Mouse (Mus musculus): ENCODE measurements around the gene Itga2b.

Gene Itga2b

DNA sequence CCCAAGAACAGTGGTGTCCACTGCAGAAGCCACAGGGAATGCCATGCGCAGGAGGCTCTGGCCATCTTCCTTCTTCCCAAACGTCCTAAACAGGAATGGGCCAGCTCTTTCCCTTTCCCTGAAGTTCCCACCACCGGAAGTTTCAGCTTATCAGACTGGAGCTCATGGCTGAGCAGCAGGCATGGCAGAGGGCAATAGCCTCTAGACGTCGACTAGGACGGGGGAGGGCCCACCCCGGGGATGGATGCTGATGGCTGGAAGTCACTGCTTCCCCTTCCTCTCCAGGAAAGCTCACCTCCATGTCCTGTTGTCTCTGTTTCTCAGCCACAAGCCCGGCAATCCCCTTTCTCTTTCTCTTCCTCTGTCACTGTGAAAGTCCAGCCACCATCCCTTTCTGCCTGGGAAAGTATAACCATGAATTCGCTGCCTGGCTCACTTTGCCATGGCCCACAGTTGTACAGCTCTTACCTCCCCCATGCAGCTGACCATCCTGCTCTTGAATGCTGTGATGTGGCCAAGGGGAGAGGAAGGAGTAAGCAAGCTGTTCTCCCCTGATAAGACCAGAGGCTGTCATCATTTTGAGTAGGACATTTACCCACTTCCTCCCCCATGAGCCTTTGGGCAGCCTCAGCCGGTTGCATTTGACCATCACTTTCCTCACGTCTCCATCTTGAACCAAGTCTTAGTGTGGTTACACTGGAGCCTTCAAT lies at the start of gene Itga2b:
TSS of gene Itga2b (minus strand) at position 475 of the 710 bp plus-strand sequence.
- DNase-seq (ENCODE audit: extremely low spot score, low read depth, low spot score), result no peak

- no peak for DNase-seq (ENCODE audit: extremely low spot score, low read depth, low spot score)
These were observed 45.0 kb upstream of the Itga2b start for GRCm38 (mm10) chr11:102514793-102515424.

GRCm38 (mm10) chr11:102510226-102510625 lies 40.3 kb upstream of the Itga2b start:
- no peak for DNase-seq (ENCODE audit: extremely low spot score, low read depth, low spot score)

DNA sequence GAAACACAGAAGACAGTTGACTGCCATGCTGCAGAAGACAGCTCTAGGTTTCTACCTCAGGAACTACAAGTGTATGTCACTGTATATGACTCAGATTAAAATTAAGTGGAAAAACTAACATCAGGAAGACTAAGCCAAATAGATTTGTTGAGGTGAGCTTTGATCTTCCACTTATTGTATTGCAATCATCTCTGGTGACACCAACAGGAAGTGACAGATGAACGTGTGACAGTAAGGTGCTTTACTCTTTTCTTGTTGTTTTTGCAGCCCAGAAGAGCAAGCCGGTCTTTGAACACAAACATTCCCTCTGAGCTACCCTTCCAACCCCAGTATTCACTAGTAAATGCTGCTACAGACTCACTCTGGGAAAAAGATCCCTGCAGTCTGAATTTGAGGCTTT lies 26.8 kb upstream of the Itga2b start:
- no peak for DNase-seq (ENCODE audit: extremely low spot score, low read depth, low spot score)

- DNase-seq (ENCODE audit: extremely low spot score, low read depth, low spot score), result no peak
These were observed 26.3 kb upstream of the Itga2b start for GRCm38 (mm10) chr11:102496206-102496605.

GRCm38 (mm10) chr11:102495742-102496141 lies 25.8 kb upstream of the Itga2b start:
- DNase-seq (ENCODE audit: extremely low spot score, low read depth, low spot score), result no peak

DNA sequence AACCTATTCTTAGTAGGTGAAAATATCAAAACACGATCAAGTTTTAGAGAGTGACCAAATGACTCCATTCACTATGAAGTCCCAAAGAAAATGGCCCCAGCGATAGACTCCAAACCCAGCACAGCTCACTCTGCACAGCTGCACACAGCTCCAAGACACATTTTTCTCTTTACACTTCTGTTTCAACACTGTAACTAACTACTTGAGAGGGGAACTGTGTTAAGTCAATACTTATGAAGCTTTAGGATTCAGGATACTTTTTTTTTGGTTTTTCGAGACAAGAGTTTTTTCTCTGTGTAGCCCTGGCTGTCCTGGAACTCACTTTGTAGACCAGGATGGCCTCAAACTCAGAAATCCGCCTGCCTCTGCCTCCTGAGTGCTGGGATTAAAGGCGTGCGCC lies 25.2 kb upstream of the Itga2b start:
- no peak for DNase-seq (ENCODE audit: extremely low spot score, low read depth, low spot score)

- no peak for DNase-seq (ENCODE audit: extremely low spot score, low read depth, low spot score)
These were observed 24.2 kb upstream of the Itga2b start for GRCm38 (mm10) chr11:102494063-102494650.

GRCm38 (mm10) chr11:102493241-102493640 lies 23.3 kb upstream of the Itga2b start:
- DNase-seq (ENCODE audit: extremely low spot score, low read depth, low spot score), result no peak

GRCm38 (mm10) chr11:102487901-102488300 lies 18.0 kb upstream of the Itga2b start:
- no peak for DNase-seq (ENCODE audit: extremely low spot score, low read depth, low spot score)

DNA sequence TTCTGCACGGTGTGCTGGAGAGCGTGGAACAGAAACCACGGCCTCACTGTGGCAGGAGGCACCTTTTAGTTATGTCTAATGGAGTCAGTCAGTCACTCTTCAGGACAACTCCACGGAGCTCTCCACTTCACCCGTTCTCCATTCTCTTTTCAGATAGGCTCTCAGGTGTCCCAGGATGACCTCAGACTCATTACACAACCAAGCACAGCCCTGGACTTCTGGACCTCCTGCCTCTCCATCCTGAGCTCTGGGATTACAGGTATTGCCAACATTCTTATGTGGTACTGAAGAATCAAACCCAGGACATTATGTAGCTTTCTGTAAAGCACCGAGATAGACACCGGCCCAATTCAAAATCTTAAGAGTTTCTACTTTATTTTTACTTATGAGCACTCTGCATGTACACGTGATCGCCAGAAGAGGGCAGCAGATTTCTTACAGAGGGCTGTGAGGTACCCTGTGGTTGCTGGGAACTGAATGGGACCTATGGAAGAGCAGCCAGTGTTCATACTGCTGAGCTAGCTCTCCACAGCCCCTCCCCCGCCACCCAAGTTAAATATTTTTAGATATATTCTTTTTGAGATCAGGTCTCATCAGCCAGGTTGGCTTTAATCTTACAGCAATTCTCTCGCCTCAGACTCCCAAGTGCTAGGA lies 16.9 kb upstream of the Itga2b start:
- DNase-seq (ENCODE audit: extremely low spot score, low read depth, low spot score), result peak; percentile 31

DNA sequence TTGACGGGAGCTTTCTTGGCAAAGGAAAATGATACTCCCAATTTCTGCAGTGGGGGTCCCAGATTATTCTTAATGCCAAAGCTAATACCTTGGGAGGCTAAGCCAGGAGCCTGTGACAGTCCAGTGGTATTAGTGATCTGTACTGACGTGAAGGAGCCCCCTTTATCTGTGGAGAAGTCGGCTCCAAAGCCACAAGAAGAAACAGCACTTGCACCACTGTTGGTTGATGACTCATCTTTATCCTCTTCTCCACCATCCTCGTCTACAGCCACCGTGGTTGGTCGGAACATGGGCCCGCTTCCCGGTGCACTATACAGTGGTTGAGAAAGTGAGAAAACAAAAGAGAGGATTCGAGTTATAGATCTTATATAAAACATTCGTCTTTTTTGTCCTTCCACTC lies 11.9 kb upstream of the Itga2b start:
- no peak for DNase-seq (ENCODE audit: extremely low spot score, low read depth, low spot score)

DNA sequence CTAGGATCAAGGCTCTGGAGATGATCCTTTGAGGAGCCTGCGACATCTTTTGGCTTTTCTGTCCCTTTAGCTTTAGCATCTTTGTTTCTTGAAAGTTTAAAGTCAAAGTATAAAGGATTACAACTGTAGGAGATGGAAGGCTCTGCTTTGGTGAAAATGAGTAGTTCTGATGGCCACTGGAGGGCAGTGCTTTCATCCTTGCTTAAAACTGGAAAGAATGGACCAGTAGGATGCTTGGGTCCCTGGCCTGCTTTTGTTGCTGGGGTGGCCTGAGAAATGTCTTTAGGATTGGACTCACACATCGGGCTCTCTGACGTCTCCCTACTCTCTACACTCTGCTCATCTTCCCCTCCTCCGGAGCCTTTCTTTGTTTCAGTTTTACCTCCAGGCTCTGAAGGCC lies 11.0 kb upstream of the Itga2b start:
- no peak for DNase-seq (ENCODE audit: extremely low spot score, low read depth, low spot score)

- no peak for DNase-seq (ENCODE audit: extremely low spot score, low read depth, low spot score)
These were observed 10.2 kb upstream of the Itga2b start for GRCm38 (mm10) chr11:102480111-102480510.

DNA sequence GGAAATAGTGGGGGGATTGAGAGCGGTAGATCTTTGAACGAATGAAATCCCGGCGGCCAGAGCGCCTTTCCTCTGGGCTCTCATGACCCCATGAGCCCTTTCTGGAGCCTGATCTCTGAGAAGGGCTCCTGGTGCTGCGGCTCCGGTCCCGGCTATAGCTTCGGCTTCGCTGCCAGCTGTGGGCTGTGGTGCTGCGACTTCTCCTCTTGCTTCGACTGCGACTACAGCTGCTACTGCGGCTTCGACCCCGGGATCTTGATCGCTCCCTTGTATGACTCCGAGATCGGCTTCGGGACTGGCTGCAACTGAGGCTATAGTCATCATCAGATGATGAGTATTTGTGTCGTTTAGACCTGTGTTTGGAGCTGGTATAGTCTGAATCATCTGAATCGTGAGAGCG lies 9.7 kb upstream of the Itga2b start:
- no peak for DNase-seq (ENCODE audit: extremely low spot score, low read depth, low spot score)

GRCm38 (mm10) chr11:102478671-102479070 lies 8.7 kb upstream of the Itga2b start:
- no peak for DNase-seq (ENCODE audit: extremely low spot score, low read depth, low spot score)

DNA sequence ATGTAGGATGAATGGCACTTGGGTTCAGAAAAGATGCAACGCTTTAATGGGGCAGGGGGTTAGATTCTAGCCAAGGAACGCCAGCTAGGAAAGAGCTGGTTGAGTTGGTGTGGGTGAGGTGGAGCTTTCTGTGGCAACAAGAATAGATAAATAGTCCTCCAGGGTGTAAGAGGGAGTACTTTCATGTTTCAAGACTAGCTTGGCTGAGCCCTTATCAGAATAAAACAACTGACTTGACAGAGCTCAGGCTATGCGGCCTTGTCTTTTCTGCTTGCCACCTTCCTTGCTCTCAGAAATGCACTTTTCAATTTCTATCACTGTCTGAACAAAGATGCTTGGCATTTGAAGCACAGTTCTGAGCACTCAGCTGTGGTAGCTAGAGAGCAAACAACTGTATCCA lies 5.1 kb upstream of the Itga2b start:
- no peak for DNase-seq (ENCODE audit: extremely low spot score, low read depth, low spot score)

DNA sequence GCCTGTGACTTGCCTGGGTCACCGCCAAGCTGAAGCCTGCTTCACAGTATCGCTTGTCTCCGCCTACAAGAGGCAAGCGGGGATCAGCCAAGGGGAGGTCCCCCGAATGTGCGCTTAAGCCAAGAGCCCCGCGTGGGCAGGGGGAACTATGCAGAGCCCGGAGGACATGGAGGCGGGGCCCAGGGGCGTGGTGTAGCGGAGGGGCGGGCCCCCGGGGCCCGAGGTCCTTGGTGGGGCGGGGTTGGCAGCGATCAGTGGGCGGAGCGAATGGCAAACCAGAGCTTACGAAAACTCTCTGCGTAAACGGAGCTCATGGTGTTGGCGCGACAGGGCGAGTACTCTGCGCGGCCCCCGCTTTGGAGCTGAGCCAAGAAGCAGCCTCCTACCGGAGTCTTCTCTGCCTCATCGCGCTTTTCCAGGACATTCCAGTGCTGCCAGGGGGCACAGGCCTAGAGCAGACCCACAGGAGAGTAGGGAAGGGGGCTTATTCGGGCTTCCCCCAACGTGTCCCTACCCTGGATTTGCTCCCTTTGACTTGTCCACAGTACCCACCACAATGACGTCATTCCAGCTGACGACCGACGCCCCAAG lies 2.8 kb downstream of the Itga2b start:
- DNase-seq (ENCODE audit: extremely low spot score, low read depth, low spot score), result peak; percentile 64

DNA sequence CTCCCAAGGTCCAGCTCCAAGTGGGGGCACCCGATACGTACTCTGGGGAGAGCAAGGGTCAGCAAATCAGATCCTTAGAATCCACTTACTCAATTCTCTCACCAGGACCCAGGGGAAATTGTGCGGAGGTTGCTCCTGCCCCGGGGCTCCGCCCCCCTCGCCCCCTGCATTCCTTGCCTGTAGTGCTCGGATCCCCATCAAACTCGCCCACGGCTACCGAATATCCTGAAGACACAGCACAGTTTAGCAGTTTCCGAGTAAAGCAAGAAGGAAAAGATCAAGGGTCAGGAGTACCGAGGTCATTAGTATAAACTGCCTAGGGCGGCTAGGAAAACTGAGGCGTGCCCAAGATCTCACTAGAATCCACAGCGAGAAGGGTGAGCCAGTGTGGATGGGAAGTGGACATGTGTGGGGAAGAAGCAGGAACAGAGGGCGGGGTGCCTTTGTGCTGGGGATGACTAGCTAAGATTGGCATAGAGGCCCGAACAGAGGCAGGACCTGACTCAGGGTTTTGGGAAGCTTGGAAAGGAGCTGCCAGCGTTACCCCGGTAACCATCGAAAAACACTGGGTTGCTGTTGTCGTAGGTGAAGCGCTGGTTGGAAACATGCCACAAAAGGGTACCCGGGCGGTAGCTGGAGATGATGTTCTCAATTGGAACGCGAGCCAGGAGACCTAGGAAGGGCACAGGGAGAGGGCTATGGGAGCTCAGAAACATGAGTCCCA lies 4.0 kb downstream of the Itga2b start:
- no peak for DNase-seq (ENCODE audit: extremely low spot score, low read depth, low spot score)

DNA sequence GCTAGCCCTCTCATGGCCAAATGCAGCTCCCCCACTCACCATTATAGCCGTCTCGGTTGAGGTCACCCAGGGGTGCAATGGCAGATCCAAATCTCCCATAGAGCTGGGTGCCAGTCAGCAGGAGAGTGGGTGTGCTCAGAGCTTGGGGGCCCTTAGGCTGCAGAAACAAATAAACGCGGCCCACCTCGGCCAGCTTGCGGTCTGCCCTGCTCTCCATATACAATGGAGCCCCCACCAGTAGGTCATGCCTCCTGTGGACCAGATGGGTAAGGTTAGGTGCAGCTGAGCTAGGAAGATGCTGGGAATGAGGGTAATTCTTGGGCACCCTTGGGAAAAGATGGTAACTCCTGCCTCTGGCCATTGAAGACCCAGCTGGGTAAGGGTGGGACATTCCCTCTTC lies 5.0 kb downstream of the Itga2b start:
- DNase-seq (ENCODE audit: extremely low spot score, low read depth, low spot score), result no peak

GRCm38 (mm10) chr11:102461764-102462163 lies 8.2 kb downstream of the Itga2b start:
- no peak for DNase-seq (ENCODE audit: extremely low spot score, low read depth, low spot score)
